Mouse (Mus musculus): ENCODE data around the gene Ppp1ca. TPM values are rescaled to one million over a fixed set of nuclear protein-coding genes. Genes with fewer than 3 reads are reported as not detected.

Gene Ppp1ca
- polyA plus RNA-seq, 1 experiment = 295 TPM

DNA sequence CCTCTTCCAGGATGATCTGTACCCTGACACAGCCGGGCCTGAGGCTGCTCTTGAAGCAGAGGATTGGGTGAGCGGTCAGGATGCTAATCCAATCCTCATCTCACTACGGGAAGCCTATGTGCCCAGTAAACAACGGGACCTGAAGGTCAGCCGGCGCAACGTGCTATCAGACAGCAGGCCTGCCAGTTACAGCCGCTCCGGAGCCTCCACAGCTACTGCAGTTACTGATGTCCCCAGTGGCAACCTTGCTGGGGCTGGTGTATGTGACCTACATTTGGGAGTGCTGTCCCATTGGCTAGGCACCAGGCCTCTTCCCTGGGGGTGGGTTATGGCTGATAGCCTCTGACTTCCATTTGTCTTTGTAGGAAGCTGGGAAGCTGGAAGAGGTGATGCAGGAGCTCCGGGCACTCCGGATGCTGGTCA lies 38.6 kb upstream of the Ppp1ca start, which contains the start of gene Ptprcap:
Ptprcap (plus strand) TSS at position 373 of the 423 bp plus-strand sequence.
- Histone ChIP-seq H3K36me3 (ENCODE audit: control insufficient read depth, insufficient read depth, low read length, poor library complexity, severe bottlenecking) (0 out of 2 replicates have a peak, but pooled peaks cover 2% of the 10 kb centered on the region), H3K9ac (ENCODE audit: low read depth, poor library complexity, severe bottlenecking) (no peak within 1 kb of the TSS)

DNA sequence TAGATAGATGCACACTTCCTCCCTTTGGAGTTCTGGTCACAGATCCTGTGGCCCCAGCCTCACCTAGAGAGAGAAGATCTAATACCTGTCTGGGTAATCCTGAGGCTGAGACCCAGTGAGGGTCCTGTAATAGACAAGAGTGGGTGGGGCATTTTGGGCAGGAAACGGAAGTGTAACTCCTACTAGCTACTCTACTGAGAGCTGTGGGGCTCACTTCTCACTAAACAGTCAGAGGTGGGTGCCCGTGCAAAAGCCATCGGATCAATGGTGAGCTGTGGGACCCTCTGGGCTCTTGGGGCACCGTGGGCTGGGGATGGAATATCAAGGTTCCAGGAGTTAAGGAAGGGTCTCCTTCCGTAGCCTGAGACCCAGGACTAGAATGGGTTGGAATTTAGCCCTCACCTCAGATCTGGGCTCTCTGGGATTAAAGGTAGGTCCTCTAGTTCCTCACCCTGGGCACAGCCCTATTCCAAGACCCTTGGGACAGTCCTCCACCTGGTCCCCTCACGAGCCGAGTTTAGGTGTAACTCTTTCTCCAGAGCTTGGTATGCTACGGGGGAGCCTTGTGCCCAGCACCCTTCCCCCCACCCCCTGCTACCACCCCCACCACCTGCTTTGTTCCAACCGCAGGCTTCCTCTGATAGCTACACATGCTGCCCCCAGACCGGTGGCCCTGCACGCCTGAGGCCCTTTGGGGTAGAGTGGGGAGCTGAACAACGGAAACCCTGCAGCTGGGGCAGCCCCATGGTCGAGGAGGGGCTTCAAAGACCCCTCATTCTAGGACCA lies 37.2 kb upstream of the Ppp1ca start:
- Histone ChIP-seq H3K27me3 (ENCODE audit: control insufficient read depth, insufficient read depth, low read length, poor library complexity, severe bottlenecking) (no peaks in the 10 kb centered on the region), H3K36me3 (ENCODE audit: control insufficient read depth, insufficient read depth, low read length, poor library complexity, severe bottlenecking) (0 out of 2 replicates have a peak, but pooled peaks cover 2% of the 10 kb centered on the region), H3K27ac (ENCODE audit: insufficient read depth, low read length) (no peak overlapping the region), H3K9me3 (replicated peaks; ENCODE audit: control insufficient read depth, insufficient read depth, low read length, poor library complexity, severe bottlenecking) (no peaks in the 10 kb centered on the region), H3K4me1 (ENCODE audit: control insufficient read depth, insufficient read depth, low read length) (peaks cover 2% of the 10 kb centered on the region), H3K4me3 (ENCODE audit: low read depth, low read length) (no peak overlapping the region), H3K9ac (ENCODE audit: low read depth, poor library complexity, severe bottlenecking) (no peak overlapping the region)
- TF ChIP-seq CTCF (IDR thresholded peaks at IDR 0.05; ENCODE audit: low read depth, low read length) = no peak
- TF ChIP-seq EP300 (IDR thresholded peaks at IDR 0.05; ENCODE audit: insufficient read depth, low read depth, low read length) = no peak
- TF ChIP-seq POLR2A (IDR thresholded peaks at IDR 0.05; ENCODE audit: insufficient read depth, low read length) = no peak

More for the DNA sequence above, 38.6 kb upstream of the Ppp1ca start, which contains the start of gene Ptprcap:
- H3K27me3 ChIP-seq (ENCODE audit: control insufficient read depth, insufficient read depth, low read length, poor library complexity, severe bottlenecking) = no peaks in the 10 kb centered on the region
- no peak within 1 kb of the TSS for H3K4me3 ChIP-seq (ENCODE audit: low read depth, low read length)
- no peak within 1 kb of the TSS for H3K27ac ChIP-seq (ENCODE audit: insufficient read depth, low read length)
- TF ChIP-seq EP300 (IDR thresholded peaks at IDR 0.05; ENCODE audit: insufficient read depth, low read depth, low read length) (no peak), POLR2A (IDR thresholded peaks at IDR 0.05; ENCODE audit: insufficient read depth, low read length) (no peak), CTCF (IDR thresholded peaks at IDR 0.05; ENCODE audit: low read depth, low read length) (no peak)
- H3K9me3 ChIP-seq (replicated peaks; ENCODE audit: control insufficient read depth, insufficient read depth, low read length, poor library complexity, severe bottlenecking) = no peaks in the 10 kb centered on the region
- H3K4me1 ChIP-seq (ENCODE audit: control insufficient read depth, insufficient read depth, low read length) = peaks cover 2% of the 10 kb centered on the region

DNA sequence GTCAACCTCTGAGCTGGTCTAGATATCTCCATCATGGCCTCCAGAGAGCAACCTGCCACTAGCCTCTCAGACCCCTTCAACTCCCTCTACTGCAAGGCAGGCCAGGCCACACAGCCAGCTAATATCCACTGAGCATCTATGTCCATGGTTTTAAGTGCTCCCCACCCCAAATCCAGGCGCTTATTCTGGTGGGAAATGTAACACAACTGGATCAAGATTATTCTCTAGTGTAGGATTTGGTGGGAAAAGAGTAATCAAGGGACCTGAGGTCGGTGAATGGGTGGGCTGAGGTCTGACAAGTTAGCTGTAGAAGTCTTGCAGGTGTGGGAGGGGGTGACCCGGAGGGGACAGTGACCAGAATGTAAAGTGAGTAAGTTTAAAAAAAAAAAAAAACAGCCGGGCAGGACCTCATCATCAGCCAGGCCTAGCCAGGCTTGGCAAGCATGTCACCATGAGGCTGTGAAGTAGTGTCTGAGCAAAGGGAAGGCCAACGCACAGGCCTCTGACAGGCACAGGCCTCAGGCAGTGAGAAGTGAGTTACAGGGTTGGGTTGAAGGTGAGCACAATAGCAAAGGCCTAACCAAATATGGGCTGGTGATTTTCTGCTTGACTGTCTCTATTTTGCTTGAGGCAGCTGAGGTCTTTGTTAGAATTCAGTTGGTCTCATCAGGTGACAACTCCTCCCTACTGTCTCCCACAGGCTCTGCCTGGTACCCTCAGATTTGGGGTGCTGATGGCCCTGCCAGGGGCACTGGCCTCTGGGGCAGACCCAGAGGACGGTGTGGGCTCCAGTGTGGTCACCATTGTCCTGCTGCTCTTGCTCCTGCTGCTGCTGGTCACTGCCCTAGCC lies 36.4 kb upstream of the Ppp1ca start:
- no peaks in the 10 kb centered on the region for H3K9me3 ChIP-seq (replicated peaks; ENCODE audit: control insufficient read depth, insufficient read depth, low read length, poor library complexity, severe bottlenecking)
- H3K27ac ChIP-seq (ENCODE audit: insufficient read depth, low read length) = no peak overlapping the region
- H3K4me1 ChIP-seq (ENCODE audit: control insufficient read depth, insufficient read depth, low read length) = no peaks in the 10 kb centered on the region
- H3K9ac ChIP-seq (ENCODE audit: low read depth, poor library complexity, severe bottlenecking) = no peak overlapping the region
- no peak for TF ChIP-seq CTCF (IDR thresholded peaks at IDR 0.05; ENCODE audit: low read depth, low read length)
- no peak for TF ChIP-seq EP300 (IDR thresholded peaks at IDR 0.05; ENCODE audit: insufficient read depth, low read depth, low read length)
- no peak for TF ChIP-seq POLR2A (IDR thresholded peaks at IDR 0.05; ENCODE audit: insufficient read depth, low read length)
- H3K27me3 ChIP-seq (ENCODE audit: control insufficient read depth, insufficient read depth, low read length, poor library complexity, severe bottlenecking) = no peaks in the 10 kb centered on the region
- 0 out of 2 replicates have a peak, but pooled peaks cover 2% of the 10 kb centered on the region for H3K36me3 ChIP-seq (ENCODE audit: control insufficient read depth, insufficient read depth, low read length, poor library complexity, severe bottlenecking)
- H3K4me3 ChIP-seq (ENCODE audit: low read depth, low read length) = peak overlapping the region; percentile 19

DNA sequence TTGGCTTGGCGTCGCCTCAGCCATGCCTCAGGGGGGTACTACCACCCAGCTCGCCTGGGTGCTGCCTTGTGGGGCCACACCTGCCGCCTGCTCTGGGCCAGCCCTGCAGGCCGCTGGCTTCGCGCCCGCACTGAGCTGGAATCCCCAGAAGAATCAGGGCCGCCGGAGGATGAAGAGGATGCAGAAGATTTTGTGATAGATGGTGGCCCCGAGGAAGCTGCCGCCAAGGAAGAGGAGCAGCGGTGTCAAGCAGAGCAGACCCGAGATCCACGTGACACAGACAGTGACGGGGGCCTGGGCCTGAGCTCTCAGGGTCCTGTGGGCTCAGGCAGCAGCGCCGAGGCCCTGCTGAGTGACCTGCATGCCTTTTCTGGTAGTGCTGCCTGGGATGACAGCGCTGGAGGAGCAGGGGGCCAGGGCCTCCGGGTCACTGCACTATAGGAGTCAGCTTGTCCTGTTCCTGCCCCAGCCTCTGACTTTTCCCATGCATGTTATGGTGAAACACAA lies 35.7 kb upstream of the Ppp1ca start:
- Histone ChIP-seq H3K36me3 (ENCODE audit: control insufficient read depth, insufficient read depth, low read length, poor library complexity, severe bottlenecking) (no peaks in the 10 kb centered on the region), H3K9me3 (replicated peaks; ENCODE audit: control insufficient read depth, insufficient read depth, low read length, poor library complexity, severe bottlenecking) (no peaks in the 10 kb centered on the region), H3K27ac (ENCODE audit: insufficient read depth, low read length) (no peak overlapping the region), H3K4me1 (ENCODE audit: control insufficient read depth, insufficient read depth, low read length) (no peaks in the 10 kb centered on the region), H3K27me3 (ENCODE audit: control insufficient read depth, insufficient read depth, low read length, poor library complexity, severe bottlenecking) (no peaks in the 10 kb centered on the region), H3K4me3 (ENCODE audit: low read depth, low read length) (peak overlapping the region; percentile 19), H3K9ac (ENCODE audit: low read depth, poor library complexity, severe bottlenecking) (0 out of 2 replicates have a peak overlapping the region, but pooled peaks have one; percentile 12)
- no peak for TF ChIP-seq POLR2A (IDR thresholded peaks at IDR 0.05; ENCODE audit: insufficient read depth, low read length)
- no peak for TF ChIP-seq CTCF (IDR thresholded peaks at IDR 0.05; ENCODE audit: low read depth, low read length)
- no peak for TF ChIP-seq EP300 (IDR thresholded peaks at IDR 0.05; ENCODE audit: insufficient read depth, low read depth, low read length)

DNA sequence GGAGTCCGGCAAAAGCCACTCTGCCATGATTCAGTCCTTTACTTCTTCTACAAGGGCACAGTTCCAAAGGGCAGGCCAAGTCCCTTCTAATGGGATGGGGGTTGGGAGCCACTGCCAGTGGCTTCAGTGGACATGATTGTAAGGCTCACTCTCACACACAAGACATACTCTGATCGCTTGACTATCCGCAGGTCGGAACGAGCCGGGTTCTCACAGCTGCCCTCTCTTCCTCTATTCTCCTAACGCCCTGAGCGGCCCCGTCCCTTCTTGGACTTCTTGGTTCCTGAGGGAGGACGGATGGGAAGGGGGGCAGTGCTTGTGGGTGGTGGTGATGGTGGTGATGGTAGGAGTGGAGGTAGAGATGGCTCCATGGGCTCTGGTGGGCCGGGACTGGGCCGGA lies 35.1 kb upstream of the Ppp1ca start:
- Histone ChIP-seq H3K9ac (ENCODE audit: low read depth, poor library complexity, severe bottlenecking) (no peak overlapping the region), H3K4me1 (ENCODE audit: control insufficient read depth, insufficient read depth, low read length) (no peaks in the 10 kb centered on the region), H3K36me3 (ENCODE audit: control insufficient read depth, insufficient read depth, low read length, poor library complexity, severe bottlenecking) (no peaks in the 10 kb centered on the region), H3K27me3 (ENCODE audit: control insufficient read depth, insufficient read depth, low read length, poor library complexity, severe bottlenecking) (no peaks in the 10 kb centered on the region), H3K27ac (ENCODE audit: insufficient read depth, low read length) (no peak overlapping the region), H3K4me3 (ENCODE audit: low read depth, low read length) (no peak overlapping the region), H3K9me3 (replicated peaks; ENCODE audit: control insufficient read depth, insufficient read depth, low read length, poor library complexity, severe bottlenecking) (no peaks in the 10 kb centered on the region)
- TF ChIP-seq EP300 (IDR thresholded peaks at IDR 0.05; ENCODE audit: insufficient read depth, low read depth, low read length) (no peak), CTCF (IDR thresholded peaks at IDR 0.05; ENCODE audit: low read depth, low read length) (no peak), POLR2A (IDR thresholded peaks at IDR 0.05; ENCODE audit: insufficient read depth, low read length) (no peak)
